ENCODE assay signal across 7 mouse cellular contexts in the genomic region with DNA sequence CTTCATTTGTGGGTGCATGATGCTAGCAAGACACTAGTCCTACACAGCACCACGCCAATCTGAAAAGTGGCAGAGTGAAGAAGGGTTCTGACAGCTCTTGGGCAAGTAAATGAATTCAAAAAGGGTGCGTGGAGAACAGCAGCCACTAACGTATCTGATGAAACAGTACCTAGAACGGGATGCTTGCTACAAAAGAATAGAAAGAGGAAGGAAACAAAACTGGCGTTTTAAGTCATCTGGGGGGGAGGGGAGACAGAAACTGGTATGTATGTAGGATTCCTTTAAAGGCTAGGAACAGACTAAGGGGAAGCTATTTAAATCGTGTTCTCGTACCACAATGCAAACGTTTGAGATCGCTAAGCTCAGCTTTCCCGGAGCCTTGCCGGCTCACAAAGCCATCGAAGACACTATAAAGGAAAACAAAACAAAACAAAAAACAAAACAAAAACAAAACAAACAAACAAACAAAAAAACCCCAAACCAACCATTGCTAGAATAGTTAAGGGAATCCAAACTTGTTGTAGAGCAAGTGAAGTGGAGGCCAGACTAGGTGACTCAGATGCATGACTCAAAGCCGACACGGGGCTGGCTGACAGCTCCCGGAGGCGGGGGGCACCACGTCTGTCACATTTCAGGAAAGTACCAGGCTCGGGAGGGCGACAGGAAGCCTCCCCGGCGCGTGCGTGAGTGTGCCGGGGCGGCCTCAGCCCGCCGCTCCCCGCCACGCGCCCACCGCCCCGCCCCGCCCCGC.
A peak's percentile ranks its signal among the peaks of the same experiment; 100 is the strongest.
DNase-seq lines count a peak whose midpoint lies in the region; TF ChIP-seq lines count a peak whose summit lies in the region.

No protein-coding gene starts in this region.

- H3K4me3 ChIP-seq in bone marrow, adult 2 months (replicated peaks; ENCODE audit: control insufficient read depth, low read depth, low read length), result peak overlapping the region; percentile 82
- H3K4me3 ChIP-seq in embryonic fibroblast, embryonic 13.5 days (ENCODE audit: insufficient read depth, low read length), result peak overlapping the region; percentile 5

- 1% methylated on average over 34 of the region's 34 CpGs for WGBS in bone marrow, adult 2 months

- no peak; the same call in 1 of the 2 replicates for TF ChIP-seq POLR2A in bone marrow, adult 2 months (IDR thresholded peaks at IDR 0.05; ENCODE audit: borderline replicate concordance, control insufficient read depth, low read depth, low read length)
- peak; percentile 25 for TF ChIP-seq POLR2A in embryonic fibroblast, embryonic 13.5 days (IDR thresholded peaks at IDR 0.05; ENCODE audit: low read depth, low read length)

- peaks cover 4% of the 10 kb centered on the region; the same call in 1 of the 2 replicates for H3K4me1 ChIP-seq in bone marrow, adult 2 months (ENCODE audit: control insufficient read depth, insufficient read depth, low read length)
- peaks cover 5% of the 10 kb centered on the region for H3K4me1 ChIP-seq in embryonic fibroblast, embryonic 13.5 days (ENCODE audit: control insufficient read depth, insufficient read depth, low read length)

- peak; percentile 10 to 15 for DNase-seq in spleen, postnatal 10 days (ENCODE audit: low spot score in 2 of 2)
- DNase-seq in spleen, postnatal 14 days (ENCODE audit: low spot score in 2 of 2), result no peak
- DNase-seq in induced T-regulatory cell, adult 2 months (ENCODE audit: low read depth), result peak; percentile 87
- DNase-seq in lung, postnatal 36 days, result peak; percentile 56
- peak; percentile 17 to 50 for DNase-seq in spleen, postnatal 36 days (ENCODE audit: low spot score in 2 of 2)

- H3K27ac ChIP-seq in bone marrow, adult 2 months (ENCODE audit: control insufficient read depth, insufficient read depth, low read depth, low read length, poor library complexity), result peak overlapping the region; percentile 98
- peak overlapping the region; percentile 77 for H3K27ac ChIP-seq in embryonic fibroblast, embryonic 13.5 days (ENCODE audit: insufficient read depth, low read length)

- no peak for TF ChIP-seq CTCF in bone marrow, adult 2 months (IDR thresholded peaks at IDR 0.05; ENCODE audit: control insufficient read depth, insufficient read depth, low read length)
- no peak for TF ChIP-seq CTCF in embryonic fibroblast, embryonic 13.5 days (IDR thresholded peaks at IDR 0.05; ENCODE audit: borderline replicate concordance, insufficient read depth, low read length)

Comparison
In these comparisons a context has a peak if more than half of its experiments do, and no peak if none do; other contexts are left out.
1. DNase-seq: peak in spleen, postnatal 10 days (2 of 2), induced T-regulatory cell, adult 2 months (single experiment), lung, postnatal 36 days (single experiment) and spleen, postnatal 36 days (2 of 2); none in spleen, postnatal 14 days (0 of 2).